Mouse (Mus musculus) layer of hippocampus, adult 11-12 months (tissue): ENCODE measurements at regions not wholly inside any gene's neighbourhood (a gene's known extent, or its start where the extent isn't known, plus 50 kb on each side); places are given as distances from the start of the nearest gene placed in this dataset.
A peak's percentile ranks its signal among the peaks of the same experiment; 100 is the strongest.

Source experiments
- DNase-seq: peaks from one replicate; pipeline ENCODE4 v3.0.0; 2022; ENCODE audit warnings: low spot score

DNA sequence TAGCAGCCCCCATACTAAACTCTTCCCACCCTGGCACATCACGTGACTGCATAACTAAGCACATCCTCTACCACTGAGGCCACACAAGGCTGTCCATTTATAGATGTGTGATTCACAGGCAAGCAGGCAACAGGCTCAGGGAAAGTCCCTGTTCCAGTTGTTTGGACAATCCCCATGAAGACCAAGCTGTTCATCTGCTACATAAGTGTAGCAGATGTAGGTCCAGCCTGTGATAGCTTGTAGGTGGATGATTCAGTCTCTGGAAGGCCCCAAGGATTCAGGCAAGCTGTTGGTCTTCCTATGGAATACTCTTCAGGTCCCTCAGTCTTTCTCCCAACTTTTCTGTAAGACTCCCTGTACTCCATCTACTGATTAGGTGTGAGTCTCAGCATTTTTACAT, 1334.7 kb upstream of the Alcam start:
- peak; percentile 11 for DNase-seq
